Mouse (Mus musculus) liver, embryonic 13.5 days (tissue): ENCODE measurements at regions not wholly inside any gene's neighbourhood (a gene's known extent, or its start where the extent isn't known, plus 50 kb on each side); places are given as distances from the start of the nearest gene placed in this dataset.

Experiments used
- ATAC-seq: fragments of 200-750 bp; cut with Nextera tagmentation; 2 replicates; pipeline ENCODE4 v1.8.0; 2017; ENCODE audit warnings: low read depth, mild to moderate bottlenecking, moderate number of reproducible peaks, moderate library complexity
- DNase-seq: peaks from one replicate; pipeline ENCODE4 v3.0.0; 2022
- H3K27ac ChIP-seq: fragments of 300-500 bp; sonication (generic); 2 replicates; pipeline ENCODE4 v1.5.1; 2015; ENCODE audit warnings: moderate library complexity, mild to moderate bottlenecking, inconsistent platforms
- H3K27me3 ChIP-seq: fragments of 300-500 bp; sonication (generic); 2 replicates; pipeline ENCODE4 v1.6.1; 2015; ENCODE audit warnings: mild to moderate bottlenecking, inconsistent platforms
- H3K36me3 ChIP-seq: fragments of 300-500 bp; sonication (generic); 2 replicates; pipeline ENCODE4 v1.6.1; 2015; ENCODE audit warnings: mild to moderate bottlenecking, inconsistent platforms
- H3K4me1 ChIP-seq: fragments of 300-500 bp; sonication (generic); replicated peaks from 2 replicates; pipeline ENCODE4 v1.6.1; 2015; ENCODE audit warnings: inconsistent platforms
- H3K4me2 ChIP-seq: fragments of 300-500 bp; sonication (generic); 2 replicates; pipeline ENCODE4 v1.6.1; 2015; ENCODE audit warnings: inconsistent platforms, mild to moderate bottlenecking, moderate library complexity
- H3K4me3 ChIP-seq: fragments of 300-500 bp; sonication (generic); replicated peaks from 2 replicates; pipeline ENCODE4 v1.5.1; 2015; ENCODE audit warnings: mild to moderate bottlenecking, inconsistent platforms
- H3K9ac ChIP-seq: fragments of 300-500 bp; sonication (generic); 2 replicates; pipeline ENCODE4 v1.6.1; 2015; ENCODE audit warnings: mild to moderate bottlenecking, inconsistent platforms
- H3K9me3 ChIP-seq: fragments of 300-500 bp; sonication (generic); replicated peaks from 2 replicates; pipeline ENCODE4 v1.6.1; 2016; ENCODE audit warnings: inconsistent platforms
- WGBS: fragments of 180-500 bp; shearing (Covaris S2); methylation state at CpG from one replicate; pipeline ENCODE4 v1.1.7; 2015; ENCODE audit not compliant: insufficient replicate concordance; 5-methylcytosine and 5-hydroxymethylcytosine counted together

GRCm38 (mm10) chr8:96340702-96341101 lies 452.4 kb upstream of the Got2 start:
- WGBS, result 43% methylated on average over 3 of the region's 3 CpGs
- H3K27ac ChIP-seq, result no peak overlapping the region
- no peaks in the 10 kb centered on the region for H3K36me3 ChIP-seq
- no peak overlapping the region for H3K9ac ChIP-seq
- H3K4me2 ChIP-seq, result no peak overlapping the region
- no peak for ATAC-seq
- H3K9me3 ChIP-seq, result no peaks in the 10 kb centered on the region; the same call in 1 of the 2 replicates
- H3K4me1 ChIP-seq, result no peaks in the 10 kb centered on the region
- no peak for DNase-seq
- no peaks in the 10 kb centered on the region for H3K27me3 ChIP-seq
- H3K4me3 ChIP-seq, result no peak overlapping the region

GRCm38 (mm10) chr8:96318367-96318766 lies 430.0 kb upstream of the Got2 start:
- Histone ChIP-seq H3K27ac (no peak overlapping the region), H3K4me2 (no peak overlapping the region), H3K9me3 (no peaks in the 10 kb centered on the region; the same call in 1 of the 2 replicates), H3K4me1 (no peaks in the 10 kb centered on the region), H3K4me3 (no peak overlapping the region), H3K27me3 (no peaks in the 10 kb centered on the region), H3K36me3 (no peaks in the 10 kb centered on the region), H3K9ac (no peak overlapping the region)
- no peak for DNase-seq
- ATAC-seq, result no peak
- WGBS, result 62% methylated on average over 5 of the region's 5 CpGs

GRCm38 (mm10) chr8:96308989-96309718 lies 420.8 kb upstream of the Got2 start:
- no peak for DNase-seq
- no peak overlapping the region for H3K4me3 ChIP-seq
- WGBS, result 67% methylated on average over 12 of the region's 12 CpGs
- H3K4me1 ChIP-seq, result no peaks in the 10 kb centered on the region
- no peaks in the 10 kb centered on the region for H3K27me3 ChIP-seq
- H3K9ac ChIP-seq, result no peak overlapping the region
- no peak overlapping the region for H3K4me2 ChIP-seq
- H3K27ac ChIP-seq, result no peak overlapping the region
- H3K36me3 ChIP-seq, result no peaks in the 10 kb centered on the region
- no peaks in the 10 kb centered on the region; the same call in 1 of the 2 replicates for H3K9me3 ChIP-seq
- no peak for ATAC-seq

DNA sequence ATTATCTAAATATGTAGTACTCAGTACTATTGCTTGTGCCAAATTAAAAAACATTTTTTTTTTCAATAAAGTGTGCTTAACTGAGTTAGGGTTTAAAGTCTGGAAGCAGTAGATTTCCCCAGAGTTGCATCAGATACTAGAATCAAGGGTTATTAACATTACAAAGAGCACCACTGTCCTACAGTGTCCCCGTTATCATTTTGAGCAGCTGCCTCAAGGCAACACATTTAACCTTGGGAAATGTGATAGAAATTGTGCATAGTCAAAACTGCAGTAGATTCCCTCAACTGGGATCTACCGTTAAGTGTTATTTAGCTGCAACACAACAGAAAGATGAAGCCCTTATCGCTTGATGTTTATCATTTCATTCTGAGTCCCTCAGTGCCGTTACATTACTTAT lies 408.3 kb upstream of the Got2 start:
- Histone ChIP-seq H3K9ac (no peak overlapping the region), H3K27me3 (no peaks in the 10 kb centered on the region), H3K9me3 (no peaks in the 10 kb centered on the region), H3K4me3 (no peak overlapping the region), H3K27ac (no peak overlapping the region), H3K4me2 (no peak overlapping the region), H3K36me3 (no peaks in the 10 kb centered on the region), H3K4me1 (no peaks in the 10 kb centered on the region)
- no peak for DNase-seq
- ATAC-seq, result no peak
- WGBS, result 69% methylated on average over 4 of the region's 4 CpGs

DNA sequence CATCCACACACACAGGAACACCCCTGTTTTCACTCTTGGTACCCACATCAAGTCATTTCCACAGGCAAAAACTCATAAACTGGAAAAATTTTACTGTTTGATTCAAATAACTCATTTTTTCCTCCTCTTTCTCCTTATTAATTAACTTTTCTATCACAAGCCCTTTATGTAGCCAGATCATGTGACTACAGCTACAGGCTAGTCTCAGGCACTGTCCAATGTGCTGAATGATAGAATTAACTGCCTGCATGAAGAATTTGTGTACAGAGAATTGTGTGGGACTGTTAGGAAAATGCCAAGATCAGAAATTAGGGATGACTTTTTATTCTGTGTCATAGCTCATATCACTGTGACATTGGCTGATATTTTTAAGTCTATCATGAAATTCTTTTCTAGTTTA lies 402.4 kb upstream of the Got2 start:
- H3K4me1 ChIP-seq, result no peaks in the 10 kb centered on the region
- H3K36me3 ChIP-seq, result no peaks in the 10 kb centered on the region
- H3K27me3 ChIP-seq, result no peaks in the 10 kb centered on the region
- DNase-seq, result no peak
- H3K9ac ChIP-seq, result no peak overlapping the region
- H3K9me3 ChIP-seq, result no peaks in the 10 kb centered on the region
- no peak overlapping the region for H3K4me3 ChIP-seq
- no peak overlapping the region for H3K4me2 ChIP-seq
- no peak for ATAC-seq
- H3K27ac ChIP-seq, result no peak overlapping the region

DNA sequence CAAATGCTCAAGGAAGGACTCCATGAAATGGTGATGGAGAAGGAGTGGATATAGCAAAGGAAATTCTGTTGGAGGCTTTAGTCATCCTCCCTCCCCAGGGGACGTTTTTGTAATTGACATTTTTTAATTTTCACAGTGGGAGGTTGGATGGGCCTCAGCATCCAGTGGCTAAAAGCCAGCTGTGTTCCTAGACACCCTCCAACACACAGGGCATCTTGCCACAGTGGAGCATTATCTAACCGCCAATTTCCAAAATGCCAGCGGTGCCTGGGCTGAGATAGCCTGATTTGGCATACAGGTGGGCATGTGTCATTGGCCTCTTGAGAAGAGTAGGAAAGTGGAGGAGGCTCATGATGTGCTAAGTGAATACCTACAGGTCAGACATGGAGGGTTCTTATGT lies 401.2 kb upstream of the Got2 start:
- Histone ChIP-seq H3K9me3 (no peaks in the 10 kb centered on the region), H3K9ac (no peak overlapping the region), H3K27me3 (no peaks in the 10 kb centered on the region), H3K4me3 (no peak overlapping the region), H3K4me1 (no peaks in the 10 kb centered on the region), H3K36me3 (no peaks in the 10 kb centered on the region), H3K27ac (no peak overlapping the region), H3K4me2 (no peak overlapping the region)
- ATAC-seq (no peak), DNase-seq (no peak)
- WGBS, result 61% methylated on average over 3 of the region's 3 CpGs

DNA sequence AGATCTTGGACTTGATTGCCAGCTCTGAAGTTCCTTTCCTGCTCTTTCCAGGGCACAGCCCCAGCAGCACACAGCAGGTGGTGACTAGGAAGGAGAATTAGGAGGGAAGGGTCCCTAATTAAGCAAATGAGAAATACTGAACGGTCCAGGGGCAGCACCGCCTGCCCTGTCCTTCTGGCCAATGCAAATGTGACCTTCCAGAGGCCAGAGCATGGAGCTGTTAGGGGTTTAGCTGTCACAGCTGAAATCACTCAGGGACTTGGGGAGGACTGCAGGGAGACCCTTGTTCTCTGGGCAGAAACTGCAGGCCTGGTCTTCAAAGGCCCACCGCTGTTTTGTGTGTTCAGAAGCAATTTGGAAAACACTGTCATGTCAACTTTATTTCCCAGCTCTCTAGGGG lies 400.2 kb upstream of the Got2 start:
- H3K9me3 ChIP-seq, result no peaks in the 10 kb centered on the region
- H3K4me2 ChIP-seq, result no peak overlapping the region
- no peak overlapping the region for H3K4me3 ChIP-seq
- no peaks in the 10 kb centered on the region for H3K36me3 ChIP-seq
- H3K9ac ChIP-seq, result no peak overlapping the region
- no peaks in the 10 kb centered on the region for H3K4me1 ChIP-seq
- no peak overlapping the region for H3K27ac ChIP-seq
- 41% methylated on average over 3 of the region's 3 CpGs for WGBS
- H3K27me3 ChIP-seq, result no peaks in the 10 kb centered on the region
- no peak for ATAC-seq
- DNase-seq, result no peak

DNA sequence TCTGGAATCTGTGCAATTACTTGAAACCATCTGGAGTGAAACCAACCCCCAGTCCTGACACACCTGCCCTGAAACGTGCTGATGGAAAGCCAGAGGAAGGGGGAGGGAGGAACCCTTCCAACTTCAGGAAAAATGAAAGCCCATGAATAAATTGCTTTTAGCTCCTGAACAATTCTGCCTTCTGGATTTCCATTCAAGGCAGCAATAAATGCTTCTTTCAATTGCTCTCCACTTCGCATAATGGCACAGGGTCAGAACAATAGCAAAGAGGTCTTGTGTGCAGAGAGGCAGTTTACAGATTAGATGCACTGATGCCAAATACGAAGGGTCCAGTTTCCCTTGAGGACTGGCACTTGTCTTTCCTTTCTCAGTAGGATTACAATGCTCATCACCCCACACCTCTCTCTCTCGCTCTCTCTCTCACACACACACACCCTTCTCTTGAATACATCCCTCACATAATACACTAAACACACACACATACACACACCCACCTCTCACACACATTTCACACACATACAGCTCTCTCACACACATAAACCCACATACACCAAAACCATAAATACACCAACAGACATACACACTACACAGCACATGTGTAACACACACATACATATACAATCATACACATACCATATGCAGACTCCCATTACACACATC lies 389.3 kb upstream of the Got2 start:
- WGBS, result 48% methylated on average over 4 of the region's 4 CpGs
- Histone ChIP-seq H3K9me3 (no peaks in the 10 kb centered on the region; the same call in 1 of the 2 replicates), H3K36me3 (no peaks in the 10 kb centered on the region), H3K4me1 (no peaks in the 10 kb centered on the region), H3K27me3 (no peaks in the 10 kb centered on the region), H3K4me2 (no peak overlapping the region), H3K4me3 (no peak overlapping the region), H3K9ac (no peak overlapping the region), H3K27ac (no peak overlapping the region)
- DNase-seq, result no peak
- ATAC-seq, result no peak

- no peaks in the 10 kb centered on the region for H3K9me3 ChIP-seq
- WGBS, result 65% methylated on average over 5 of the region's 5 CpGs
- ATAC-seq (no peak), DNase-seq (no peak)
- no peak overlapping the region for H3K4me2 ChIP-seq
- H3K36me3 ChIP-seq, result no peaks in the 10 kb centered on the region
- H3K27me3 ChIP-seq, result no peaks in the 10 kb centered on the region
- no peak overlapping the region for H3K27ac ChIP-seq
- H3K4me1 ChIP-seq, result no peaks in the 10 kb centered on the region
- H3K9ac ChIP-seq, result no peak overlapping the region
- H3K4me3 ChIP-seq, result no peak overlapping the region
Observed at GRCm38 (mm10) chr8:96277058-96277457, 388.7 kb upstream of the Got2 start.

GRCm38 (mm10) chr8:96256294-96256693 lies 367.9 kb upstream of the Got2 start:
- ATAC-seq, result no peak
- no peak overlapping the region for H3K9ac ChIP-seq
- no peak overlapping the region for H3K4me2 ChIP-seq
- H3K27me3 ChIP-seq, result no peaks in the 10 kb centered on the region
- no peaks in the 10 kb centered on the region for H3K9me3 ChIP-seq
- no peaks in the 10 kb centered on the region for H3K36me3 ChIP-seq
- no peaks in the 10 kb centered on the region for H3K4me1 ChIP-seq
- WGBS, result 60% methylated on average over 5 of the region's 5 CpGs
- no peak for DNase-seq
- H3K27ac ChIP-seq, result no peak overlapping the region
- H3K4me3 ChIP-seq, result no peak overlapping the region

- Histone ChIP-seq H3K9ac (no peak overlapping the region), H3K27ac (no peak overlapping the region), H3K4me1 (no peaks in the 10 kb centered on the region), H3K27me3 (no peaks in the 10 kb centered on the region), H3K4me2 (no peak overlapping the region), H3K4me3 (no peak overlapping the region), H3K9me3 (no peaks in the 10 kb centered on the region), H3K36me3 (no peaks in the 10 kb centered on the region)
- DNase-seq (no peak), ATAC-seq (no peak)
- 59% methylated on average over 5 of the region's 5 CpGs for WGBS
Observed at GRCm38 (mm10) chr8:96255811-96256210, 367.5 kb upstream of the Got2 start.

DNA sequence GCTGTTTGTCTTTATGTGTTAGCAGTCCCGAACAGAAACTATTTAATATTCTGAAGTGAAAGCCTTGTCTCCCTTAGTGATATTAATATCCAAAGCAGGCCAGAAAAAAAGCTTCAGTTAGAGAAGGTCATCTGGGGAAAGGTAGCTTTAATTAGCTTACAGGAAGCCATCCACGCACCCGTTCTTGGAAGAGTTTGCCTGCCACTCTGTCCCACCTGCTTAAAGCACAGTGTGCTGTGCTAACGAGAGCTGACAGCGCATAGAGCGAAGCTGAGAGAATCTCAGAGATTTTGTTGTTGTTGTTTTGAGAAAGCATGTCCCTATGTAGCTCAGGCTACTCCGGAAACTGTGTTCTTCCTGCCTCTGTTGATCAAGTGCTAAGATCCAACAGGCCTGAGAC lies 357.7 kb upstream of the Got2 start:
- Histone ChIP-seq H3K4me1 (no peaks in the 10 kb centered on the region), H3K36me3 (no peaks in the 10 kb centered on the region), H3K27ac (no peak overlapping the region), H3K4me2 (no peak overlapping the region), H3K9ac (no peak overlapping the region), H3K27me3 (no peaks in the 10 kb centered on the region), H3K9me3 (no peaks in the 10 kb centered on the region), H3K4me3 (no peak overlapping the region)
- 58% methylated on average over 7 of the region's 7 CpGs for WGBS
- DNase-seq (no peak), ATAC-seq (no peak)
